Mouse (Mus musculus): Measurements from ENCODE around the gene Gm45716. TPM values are rescaled to one million over a fixed set of nuclear protein-coding genes. Genes with fewer than 3 reads are reported as not detected.

Gene Gm45716
- polyA plus RNA-seq, 1 experiment from 2014 or later = 18.4 TPM

DNA sequence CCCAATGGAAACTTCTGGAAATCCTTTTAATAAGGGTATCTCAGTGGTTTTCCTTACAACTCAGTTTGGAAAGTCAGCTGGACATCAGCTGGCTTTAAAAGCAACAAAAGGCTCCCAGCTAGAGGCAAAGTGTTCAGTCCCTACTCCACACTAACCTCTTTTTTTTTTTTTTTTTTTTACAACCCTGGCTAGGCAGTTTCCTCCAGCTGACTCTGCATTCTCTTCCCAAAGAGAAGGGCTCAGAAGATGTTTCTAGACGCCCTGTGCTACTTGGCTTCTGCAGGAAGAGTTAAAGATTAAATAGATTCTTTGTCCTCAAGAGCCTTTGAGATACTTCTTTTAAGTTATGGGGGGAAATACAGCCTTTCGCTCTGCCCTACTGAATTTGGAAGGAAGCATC is 33.3 kb downstream of the Gm45716 start:
- no peak overlapping the region for H3K27ac ChIP-seq
- 47% methylated on average over 2 of the region's 2 CpGs for WGBS

DNA sequence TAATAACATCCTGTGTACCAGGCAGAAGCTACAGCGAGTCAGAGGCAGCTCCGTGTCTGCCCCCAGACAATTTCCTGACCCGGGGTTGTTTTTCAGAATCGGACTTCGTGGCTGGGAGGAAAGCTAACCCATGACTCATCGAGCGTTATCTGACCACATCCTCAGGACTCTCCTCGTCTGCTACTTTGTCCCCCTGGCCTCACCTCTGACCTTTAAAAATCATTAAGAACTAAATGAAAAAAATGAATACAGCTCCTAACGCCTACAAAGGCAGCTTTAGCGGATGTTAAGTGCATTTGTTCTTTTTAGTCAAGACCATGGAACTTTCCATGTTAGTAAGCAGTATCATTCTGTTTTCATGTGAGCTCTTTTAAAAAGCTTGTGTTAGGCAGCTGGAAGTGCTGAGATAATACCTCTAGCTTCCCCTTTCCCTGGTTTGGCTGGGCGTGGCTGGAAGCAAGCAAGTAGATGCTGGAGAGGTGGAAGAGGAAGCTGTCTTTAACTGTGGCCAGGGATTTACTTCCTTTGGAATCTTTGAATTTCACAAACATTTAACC is 37.5 kb downstream of the Gm45716 start:
- WGBS = 79% methylated on average over 11 of the region's 11 CpGs
- no peaks in the 10 kb centered on the region for H3K36me3 ChIP-seq (replicated peaks)
- no peak for ATAC-seq (ENCODE audit: low FRiP score)
- H3K27ac ChIP-seq = no peak overlapping the region
- H3K4me2 ChIP-seq = no peak overlapping the region
- peaks cover 9% of the 10 kb centered on the region for H3K4me1 ChIP-seq
- no peaks in the 10 kb centered on the region for H3K9me3 ChIP-seq
- no peaks in the 10 kb centered on the region for H3K27me3 ChIP-seq
- H3K9ac ChIP-seq = no peak overlapping the region
- H3K4me3 ChIP-seq (replicated peaks) = no peak overlapping the region

More for the DNA sequence above, 33.3 kb downstream of the Gm45716 start:
- H3K4me3 ChIP-seq (replicated peaks) = no peak overlapping the region
- H3K9ac ChIP-seq = no peak overlapping the region
- H3K4me2 ChIP-seq = no peak overlapping the region
- no peaks in the 10 kb centered on the region for H3K9me3 ChIP-seq
- H3K36me3 ChIP-seq (replicated peaks) = no peaks in the 10 kb centered on the region
- no peaks in the 10 kb centered on the region for H3K27me3 ChIP-seq
- ATAC-seq (ENCODE audit: low FRiP score) = no peak
- H3K4me1 ChIP-seq = no peaks in the 10 kb centered on the region

DNA sequence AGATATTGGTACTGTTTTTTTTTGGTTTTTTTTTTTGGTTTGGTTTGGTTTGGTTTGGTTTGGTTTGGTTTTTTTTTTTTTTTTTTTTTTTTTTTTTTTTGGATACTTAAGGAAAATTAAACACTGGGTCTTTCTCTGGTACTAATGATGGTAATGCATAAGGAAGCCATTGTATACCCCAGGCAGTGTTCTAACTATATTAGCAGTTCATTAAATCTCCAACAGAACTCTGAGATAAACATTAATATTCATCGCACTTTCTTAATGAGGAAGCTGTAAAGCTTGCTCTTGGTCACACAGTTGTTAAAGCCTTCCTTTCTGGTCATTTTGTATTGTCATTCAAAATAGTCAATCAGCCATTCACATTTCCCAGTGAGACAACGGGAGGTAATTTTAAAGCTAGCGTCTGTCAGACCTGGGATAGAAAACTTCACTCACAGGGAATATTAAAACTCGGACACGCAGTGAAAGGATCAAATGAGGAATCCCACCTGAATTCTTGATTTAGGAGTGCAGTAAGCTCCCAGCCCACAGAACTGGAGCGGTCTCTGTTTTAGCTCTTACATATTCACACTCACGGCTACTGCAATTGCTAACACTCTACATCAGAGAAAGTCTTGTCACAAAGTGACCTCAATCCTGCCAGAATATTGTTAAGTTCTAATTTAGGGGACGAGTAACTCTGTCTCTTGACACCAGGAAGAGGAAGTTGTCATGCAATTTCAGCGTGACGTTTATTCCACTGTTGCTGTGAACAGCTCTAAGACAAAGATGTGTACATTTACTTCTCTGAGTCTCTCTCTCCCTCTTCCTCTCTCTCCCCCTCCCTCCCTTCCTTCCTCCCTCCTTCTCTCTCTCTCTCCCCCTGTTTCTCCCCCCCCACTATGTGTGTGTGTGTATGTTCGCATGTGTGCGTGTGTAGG is 39.8 kb downstream of the Gm45716 start:
- no peak overlapping the region for H3K9ac ChIP-seq
- no peak overlapping the region for H3K4me2 ChIP-seq
- 0 out of 2 replicates have a peak overlapping the region, but pooled peaks have one; percentile 9 for H3K27ac ChIP-seq
- no peaks in the 10 kb centered on the region for H3K9me3 ChIP-seq
- no peak overlapping the region for H3K4me3 ChIP-seq (replicated peaks)
- peak; percentile 41; the same call in 1 of the 2 replicates for ATAC-seq (ENCODE audit: low FRiP score)
- 37% methylated on average over 12 of the region's 12 CpGs for WGBS
- no peaks in the 10 kb centered on the region for H3K36me3 ChIP-seq (replicated peaks)
- H3K4me1 ChIP-seq = peaks cover 14% of the 10 kb centered on the region
- H3K27me3 ChIP-seq = no peaks in the 10 kb centered on the region

DNA sequence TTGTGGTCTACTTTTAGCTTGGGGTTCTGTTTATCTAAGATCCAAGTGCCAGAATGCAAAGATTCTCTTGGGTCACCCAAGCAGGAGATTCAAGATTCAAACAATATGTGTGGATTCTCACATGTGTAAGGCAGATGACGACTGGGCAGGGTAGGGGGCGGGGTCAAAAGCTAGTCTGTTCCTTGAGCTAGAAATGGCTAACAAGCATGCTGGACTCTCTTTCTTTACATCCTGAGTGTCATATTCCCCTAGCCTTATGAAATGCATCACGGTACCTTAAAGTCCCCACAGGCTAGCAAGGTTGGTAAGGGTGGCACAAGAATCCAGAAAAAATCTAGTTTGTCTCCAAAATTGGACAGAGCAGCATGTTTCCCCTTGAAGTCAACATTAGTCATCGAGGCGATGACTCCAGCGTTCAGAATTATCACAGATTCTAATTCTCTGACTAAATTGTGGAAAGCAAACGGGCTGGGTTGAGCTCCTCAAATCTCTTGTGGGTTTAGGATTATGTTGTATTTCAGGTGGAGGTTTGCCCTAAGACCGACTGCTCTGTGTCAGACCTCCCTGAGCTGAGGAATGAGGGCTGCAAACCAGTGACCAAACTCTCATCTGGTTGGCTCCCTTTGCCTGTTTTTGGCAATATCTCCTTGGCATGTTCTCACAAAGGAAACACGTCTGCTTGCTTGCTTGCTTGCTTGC is 40.9 kb downstream of the Gm45716 start:
- Histone ChIP-seq H3K27ac (no peak overlapping the region), H3K4me1 (peaks cover 16% of the 10 kb centered on the region), H3K27me3 (no peaks in the 10 kb centered on the region), H3K36me3 (replicated peaks) (no peaks in the 10 kb centered on the region), H3K9me3 (no peaks in the 10 kb centered on the region), H3K9ac (no peak overlapping the region), H3K4me3 (replicated peaks) (no peak overlapping the region), H3K4me2 (no peak overlapping the region)
- ATAC-seq (ENCODE audit: low FRiP score) = no peak
- 83% methylated on average over 9 of the region's 9 CpGs for WGBS

DNA sequence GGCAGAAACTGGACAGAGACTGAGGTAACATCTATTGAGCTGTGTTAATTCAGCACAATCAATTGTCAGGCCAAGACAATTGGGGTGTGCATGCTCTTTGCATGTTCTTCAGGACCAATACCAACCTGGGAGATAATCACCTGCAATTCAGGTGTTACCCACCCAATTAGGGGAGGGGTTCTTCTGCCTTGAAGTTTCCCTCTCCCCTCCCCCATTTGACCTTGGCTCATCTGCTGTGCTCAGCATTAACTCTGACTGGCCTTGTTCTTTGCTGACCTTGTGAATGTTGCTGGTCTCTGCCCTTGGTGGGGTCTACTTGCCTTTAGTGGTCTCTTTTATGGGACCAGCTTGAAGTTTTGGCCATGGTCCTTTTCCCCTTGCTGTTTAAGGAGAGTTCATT is 42.3 kb downstream of the Gm45716 start:
- ATAC-seq (ENCODE audit: low FRiP score) = no peak
- H3K27me3 ChIP-seq = no peaks in the 10 kb centered on the region
- H3K4me1 ChIP-seq = peaks cover 16% of the 10 kb centered on the region
- no peaks in the 10 kb centered on the region for H3K9me3 ChIP-seq
- no peak overlapping the region for H3K27ac ChIP-seq
- H3K36me3 ChIP-seq (replicated peaks) = no peaks in the 10 kb centered on the region
- H3K4me2 ChIP-seq = no peak overlapping the region
- no peak overlapping the region for H3K9ac ChIP-seq
- H3K4me3 ChIP-seq (replicated peaks) = no peak overlapping the region

DNA sequence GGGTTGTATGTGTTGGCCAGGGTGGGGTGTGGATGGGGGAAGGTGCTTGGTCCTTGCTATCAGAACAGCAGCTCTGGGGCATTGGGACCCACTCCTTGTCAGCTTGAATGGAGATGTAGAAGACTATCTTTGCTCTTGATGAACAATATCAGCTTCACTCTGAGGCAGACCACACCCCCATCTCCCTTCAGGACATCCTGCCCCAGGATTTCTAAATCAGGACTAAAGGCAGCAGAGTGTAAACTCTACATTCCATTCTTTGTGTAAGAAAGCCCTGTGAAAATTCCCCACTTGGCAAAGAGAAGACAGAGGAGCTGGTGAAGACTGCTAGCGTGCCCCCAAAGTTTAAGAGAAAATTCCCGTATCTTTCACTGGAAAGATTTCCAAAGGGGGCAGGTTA is 43.2 kb downstream of the Gm45716 start:
- Histone ChIP-seq H3K4me3 (replicated peaks) (no peak overlapping the region), H3K9ac (no peak overlapping the region), H3K27me3 (no peaks in the 10 kb centered on the region), H3K36me3 (replicated peaks) (no peaks in the 10 kb centered on the region), H3K4me2 (no peak overlapping the region), H3K4me1 (peaks cover 16% of the 10 kb centered on the region), H3K9me3 (no peaks in the 10 kb centered on the region), H3K27ac (no peak overlapping the region)
- 62% methylated on average over 2 of the region's 2 CpGs for WGBS
- no peak for ATAC-seq (ENCODE audit: low FRiP score)

DNA sequence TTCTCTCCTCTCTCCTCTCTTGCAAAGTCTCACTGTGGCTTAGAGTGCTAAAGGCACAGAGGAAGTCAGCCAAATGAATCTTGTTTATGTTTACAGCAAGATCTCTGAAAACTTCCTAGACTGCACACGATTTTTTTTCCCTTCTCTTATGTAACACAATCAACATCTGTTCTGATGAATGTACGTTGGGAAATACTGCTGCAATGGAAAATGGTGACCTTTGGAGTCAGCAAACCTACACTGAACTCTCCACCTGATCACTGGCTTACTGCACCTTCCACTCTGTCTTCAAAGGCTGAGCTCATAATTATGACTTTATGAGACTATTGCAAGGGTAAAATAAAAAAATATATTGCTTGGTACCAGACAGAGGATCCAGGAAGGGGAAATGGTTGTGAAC is 44.1 kb downstream of the Gm45716 start:
- no peaks in the 10 kb centered on the region for H3K9me3 ChIP-seq
- H3K4me3 ChIP-seq (replicated peaks) = no peak overlapping the region
- no peaks in the 10 kb centered on the region for H3K36me3 ChIP-seq (replicated peaks)
- WGBS = 72% methylated on average over 2 of the region's 2 CpGs
- no peak overlapping the region for H3K27ac ChIP-seq
- peaks cover 16% of the 10 kb centered on the region for H3K4me1 ChIP-seq
- no peak for ATAC-seq (ENCODE audit: low FRiP score)
- no peak overlapping the region for H3K9ac ChIP-seq
- H3K27me3 ChIP-seq = no peaks in the 10 kb centered on the region
- H3K4me2 ChIP-seq = no peak overlapping the region

DNA sequence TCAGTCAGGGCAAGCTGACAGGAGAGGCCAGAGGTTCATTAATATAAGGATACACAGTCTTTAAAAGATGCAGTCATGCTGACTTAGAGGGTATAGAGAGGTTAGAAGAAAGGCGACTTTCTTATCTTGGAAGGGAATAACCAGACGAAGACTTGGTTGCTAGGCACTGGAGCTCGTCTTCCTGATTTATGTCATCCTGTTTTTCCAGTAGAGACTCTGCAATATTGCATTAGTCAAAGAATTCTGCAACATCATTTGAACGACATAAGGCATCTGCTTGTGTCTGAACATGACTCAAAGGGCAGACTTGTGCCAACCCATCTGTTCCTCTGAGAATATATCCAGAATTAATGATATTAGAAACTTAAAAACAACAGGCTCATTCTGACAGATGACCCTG is 45.2 kb downstream of the Gm45716 start:
- Histone ChIP-seq H3K27me3 (no peaks in the 10 kb centered on the region), H3K4me3 (replicated peaks) (no peak overlapping the region), H3K9ac (no peak overlapping the region), H3K36me3 (replicated peaks) (no peaks in the 10 kb centered on the region), H3K9me3 (no peaks in the 10 kb centered on the region), H3K4me2 (no peak overlapping the region), H3K27ac (no peak overlapping the region), H3K4me1 (peaks cover 9% of the 10 kb centered on the region)
- 83% methylated on average over 4 of the region's 4 CpGs for WGBS
- ATAC-seq (ENCODE audit: low FRiP score) = no peak

DNA sequence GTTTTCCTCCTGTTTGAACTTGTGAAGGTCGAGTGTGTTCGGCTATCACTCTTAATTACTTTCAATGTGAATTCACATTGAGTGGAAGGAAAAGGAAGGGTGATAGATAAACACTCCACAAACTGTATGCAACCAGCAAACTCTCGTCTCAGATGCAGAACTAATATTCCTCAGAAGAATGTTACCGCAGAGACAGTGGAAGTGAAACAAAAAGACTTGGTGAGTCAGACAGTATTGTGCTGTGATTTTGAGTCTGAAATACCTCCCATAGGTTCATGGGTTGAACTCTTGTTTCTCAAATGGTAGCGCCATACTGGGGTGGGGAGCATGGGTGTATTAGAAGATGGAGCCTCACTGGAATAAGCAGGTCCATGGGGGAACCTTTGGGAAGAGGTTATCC is 47.7 kb downstream of the Gm45716 start:
- WGBS = 89% methylated on average over 5 of the region's 5 CpGs
- H3K27me3 ChIP-seq = no peaks in the 10 kb centered on the region

DNA sequence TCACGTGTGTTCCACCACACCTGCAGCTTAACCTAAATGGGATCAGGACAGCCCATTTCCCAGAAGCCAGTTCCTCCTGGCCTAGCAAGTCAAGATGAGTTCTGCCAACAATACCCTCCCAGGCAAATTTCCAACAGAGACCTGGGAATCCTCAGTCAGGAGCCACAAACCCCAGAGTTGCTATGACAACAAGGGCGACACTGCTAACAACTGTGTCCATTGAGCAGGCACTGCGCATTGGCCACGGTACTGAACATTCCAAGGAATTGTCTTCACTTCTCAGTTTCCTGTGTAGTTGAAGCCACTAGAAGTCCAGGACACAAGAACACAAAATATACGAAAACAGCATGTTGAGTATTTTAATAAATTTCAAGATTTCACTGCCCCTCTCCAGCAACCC is 50.1 kb downstream of the Gm45716 start:
- no peak overlapping the region for H3K4me3 ChIP-seq (replicated peaks)
- H3K4me1 ChIP-seq = no peaks in the 10 kb centered on the region
- no peak overlapping the region for H3K27ac ChIP-seq
- WGBS = 77% methylated on average over 5 of the region's 5 CpGs
- H3K4me2 ChIP-seq = no peak overlapping the region
- no peak overlapping the region for H3K9ac ChIP-seq
- H3K9me3 ChIP-seq = no peaks in the 10 kb centered on the region
- ATAC-seq (ENCODE audit: low FRiP score) = no peak
- H3K36me3 ChIP-seq (replicated peaks) = no peaks in the 10 kb centered on the region
- H3K27me3 ChIP-seq = no peaks in the 10 kb centered on the region

More for the DNA sequence above, 47.7 kb downstream of the Gm45716 start:
- Histone ChIP-seq H3K36me3 (replicated peaks) (no peaks in the 10 kb centered on the region), H3K9me3 (no peaks in the 10 kb centered on the region), H3K4me3 (replicated peaks) (no peak overlapping the region), H3K27ac (no peak overlapping the region), H3K9ac (no peak overlapping the region), H3K4me2 (no peak overlapping the region), H3K4me1 (peaks cover 6% of the 10 kb centered on the region; the same call in 1 of the 2 replicates)
- no peak for ATAC-seq (ENCODE audit: low FRiP score)

DNA sequence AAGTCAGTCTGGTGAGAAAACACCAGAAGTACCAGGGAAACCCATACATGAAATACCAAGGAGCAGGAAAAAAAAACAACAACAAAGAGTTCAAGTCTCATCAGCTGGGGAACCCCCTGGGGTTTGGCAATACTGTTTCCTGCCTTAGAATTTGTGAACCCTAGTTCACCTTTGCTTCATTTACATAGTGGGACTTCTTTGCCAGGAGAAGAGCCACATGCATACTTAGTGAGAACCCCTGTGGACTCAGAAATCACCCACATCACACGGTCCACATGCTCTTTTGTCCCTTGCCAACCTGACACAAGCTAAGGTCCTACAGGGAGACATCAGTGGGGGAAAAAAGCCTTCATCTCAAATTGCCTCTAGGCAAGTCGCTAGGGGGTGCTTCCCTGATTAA is 51.2 kb downstream of the Gm45716 start:
- no peak overlapping the region for H3K27ac ChIP-seq
- no peak overlapping the region for H3K9ac ChIP-seq
- H3K4me1 ChIP-seq = no peaks in the 10 kb centered on the region
- no peak overlapping the region for H3K4me3 ChIP-seq (replicated peaks)
- WGBS = 37% methylated on average over 2 of the region's 2 CpGs
- H3K27me3 ChIP-seq = no peaks in the 10 kb centered on the region
- no peak overlapping the region for H3K4me2 ChIP-seq
- no peaks in the 10 kb centered on the region for H3K36me3 ChIP-seq (replicated peaks)
- ATAC-seq (ENCODE audit: low FRiP score) = no peak
- H3K9me3 ChIP-seq = no peaks in the 10 kb centered on the region

DNA sequence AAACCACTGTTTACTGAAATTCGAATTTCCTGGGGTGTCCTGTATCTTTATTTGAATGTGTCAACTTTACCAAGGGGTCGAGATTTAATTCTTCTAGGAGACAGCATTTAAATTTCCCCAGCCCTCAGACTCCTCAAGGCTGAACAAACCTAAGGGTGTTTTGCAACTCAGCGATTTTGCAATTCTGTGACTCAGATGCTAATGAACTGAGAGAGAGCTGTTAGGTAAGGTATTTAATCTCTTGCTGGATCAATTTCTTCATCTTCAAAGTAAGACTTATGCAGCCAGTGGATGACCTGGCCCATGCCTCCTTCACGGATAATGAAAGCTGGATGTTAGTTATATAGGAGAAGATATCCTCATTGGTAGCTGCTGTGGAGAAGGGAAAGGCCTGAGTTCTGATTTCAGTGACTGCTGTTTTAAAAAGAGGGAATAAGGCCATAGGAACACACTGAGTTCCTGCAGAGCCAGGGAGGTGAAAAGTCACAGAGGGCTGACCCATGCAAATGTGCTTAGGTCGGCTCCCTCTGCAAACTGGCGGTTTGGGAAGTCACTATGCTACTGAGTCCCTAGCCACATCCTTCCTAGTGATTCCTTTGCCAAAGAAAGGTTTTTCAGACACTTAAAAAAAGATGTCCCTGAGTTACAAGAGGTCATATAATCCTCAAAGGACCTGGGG is 53.3 kb downstream of the Gm45716 start:
- Histone ChIP-seq H3K27me3 (no peaks in the 10 kb centered on the region), H3K4me1 (no peaks in the 10 kb centered on the region), H3K4me2 (no peak overlapping the region), H3K4me3 (replicated peaks) (no peak overlapping the region), H3K9me3 (no peaks in the 10 kb centered on the region), H3K9ac (no peak overlapping the region), H3K36me3 (replicated peaks) (no peaks in the 10 kb centered on the region), H3K27ac (no peak overlapping the region)
- no peak for ATAC-seq (ENCODE audit: low FRiP score)
- 30% methylated on average over 6 of the region's 6 CpGs for WGBS
